Mouse (Mus musculus): ENCODE results near the gene Slain1. TPM values are rescaled to one million over a fixed set of nuclear protein-coding genes. Genes with fewer than 3 reads are reported as not detected.
A peak's percentile ranks its signal among the peaks of the same experiment; 100 is the strongest.

Slain1 gene
- polyA plus RNA-seq, 1 experiment from 2014 or later, result 23.5 TPM

DNA sequence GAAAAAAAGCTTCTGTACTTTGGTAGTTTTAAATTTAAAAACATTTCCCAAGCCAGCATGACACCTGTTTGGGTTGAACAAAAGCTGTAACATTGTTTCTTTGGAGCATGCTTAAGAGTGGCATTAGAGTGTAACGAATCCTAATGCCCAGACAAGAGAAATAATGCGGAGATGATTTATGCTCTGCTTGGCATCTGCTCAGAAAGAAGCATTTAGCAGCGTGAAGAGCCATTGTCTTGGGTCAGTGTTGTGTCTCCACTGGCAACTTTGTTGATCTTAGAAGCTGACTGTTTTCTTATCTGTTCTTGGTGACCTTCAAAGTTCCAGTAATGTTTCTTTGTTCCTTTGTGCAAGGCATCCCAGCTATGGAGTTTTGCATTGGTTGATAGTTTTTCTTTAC, 6.1 kb upstream of the Slain1 start:
- no peak for DNase-seq (ENCODE audit: low spot score)
- Histone ChIP-seq H3K27me3 (replicated peaks; ENCODE audit: control insufficient read depth, insufficient read depth, low read length) (no peaks in the 10 kb centered on the region), H3K4me3 (ENCODE audit: low read depth, low read length) (no peak overlapping the region), H3K36me3 (ENCODE audit: control insufficient read depth, insufficient read depth, low read length) (no peaks in the 10 kb centered on the region), H3K4me1 (ENCODE audit: control insufficient read depth, insufficient read depth, low read length) (peaks cover 11% of the 10 kb centered on the region), H3K9me3 (replicated peaks; ENCODE audit: control insufficient read depth, low read length) (no peaks in the 10 kb centered on the region), H3K9ac (ENCODE audit: low read length) (no peak overlapping the region), H3K27ac (ENCODE audit: low read depth, low read length) (no peak overlapping the region), H3K4me2 (ENCODE audit: low read length) (no peak overlapping the region)
- 59% methylated on average over 3 of the region's 3 CpGs for WGBS
- no peak for ATAC-seq

DNA sequence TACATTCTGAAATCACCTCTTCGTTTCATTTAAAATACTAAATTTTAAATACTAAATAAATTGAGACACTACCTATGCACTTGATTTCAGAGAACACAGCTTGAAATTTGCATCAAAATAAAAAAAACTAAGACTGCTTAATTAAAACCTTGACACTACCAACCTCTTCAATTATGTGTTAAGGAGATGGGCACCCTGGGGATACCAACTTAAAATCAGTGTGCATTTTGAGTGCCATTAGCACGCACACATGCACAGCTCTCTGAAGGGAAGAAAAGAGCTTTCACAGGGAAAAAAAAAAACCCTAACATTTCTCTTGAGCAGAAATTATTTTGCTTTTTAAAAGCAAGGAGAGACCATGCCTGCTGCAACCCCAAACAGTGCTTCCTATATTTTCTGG, 2.0 kb upstream of the Slain1 start:
- peak overlapping the region; percentile 59; the same call in 1 of the 2 replicates for H3K4me2 ChIP-seq (ENCODE audit: low read length)
- H3K4me3 ChIP-seq (ENCODE audit: low read depth, low read length), result no peak overlapping the region
- no peaks in the 10 kb centered on the region for H3K36me3 ChIP-seq (ENCODE audit: control insufficient read depth, insufficient read depth, low read length)
- peaks cover 25% of the 10 kb centered on the region for H3K4me1 ChIP-seq (ENCODE audit: control insufficient read depth, insufficient read depth, low read length)
- H3K27me3 ChIP-seq (replicated peaks; ENCODE audit: control insufficient read depth, insufficient read depth, low read length), result no peaks in the 10 kb centered on the region
- no peaks in the 10 kb centered on the region for H3K9me3 ChIP-seq (replicated peaks; ENCODE audit: control insufficient read depth, low read length)
- DNase-seq (ENCODE audit: low spot score) (peak; percentile 46), ATAC-seq (no peak)
- H3K9ac ChIP-seq (ENCODE audit: low read length), result no peak overlapping the region
- 9% methylated on average over 2 of the region's 2 CpGs for WGBS
- no peak overlapping the region for H3K27ac ChIP-seq (ENCODE audit: low read depth, low read length)

DNA sequence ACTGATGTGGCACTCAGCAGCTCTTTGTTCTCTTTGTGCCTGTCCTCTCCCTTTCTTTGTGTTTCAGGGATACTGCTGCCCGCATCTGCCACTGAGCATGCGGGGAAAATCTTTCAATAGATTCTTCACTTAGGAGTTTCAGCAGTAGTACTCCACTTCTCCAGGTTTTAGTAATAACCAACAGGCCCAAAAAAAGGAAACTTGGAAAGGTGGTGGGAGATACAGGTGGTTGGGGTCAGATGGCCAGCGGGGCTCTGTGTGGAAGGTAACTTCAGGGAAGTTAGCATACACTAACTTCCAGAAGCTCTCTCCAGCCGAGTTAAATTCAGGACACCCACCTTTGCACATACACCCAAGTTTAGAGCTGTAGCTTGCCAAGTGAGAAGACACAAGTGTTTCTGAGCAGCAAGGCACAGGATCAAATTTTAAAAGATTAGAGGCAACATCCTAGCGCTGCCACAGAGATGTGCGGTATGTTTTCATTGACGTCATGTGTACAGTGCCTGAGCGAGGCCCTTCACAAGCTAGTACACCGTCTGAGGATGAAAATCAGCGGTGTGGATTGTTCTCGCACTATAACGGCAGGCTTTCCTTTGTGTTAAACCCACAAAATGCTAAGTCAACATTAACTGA, 1.3 kb upstream of the Slain1 start:
- Histone ChIP-seq H3K9ac (ENCODE audit: low read length) (peak overlapping the region; percentile 43; the same call in 1 of the 2 replicates), H3K4me2 (ENCODE audit: low read length) (peak overlapping the region; percentile 59), H3K4me3 (ENCODE audit: low read depth, low read length) (0 out of 2 replicates have a peak overlapping the region, but pooled peaks have one; percentile 13), H3K36me3 (ENCODE audit: control insufficient read depth, insufficient read depth, low read length) (no peaks in the 10 kb centered on the region), H3K27ac (ENCODE audit: low read depth, low read length) (peak overlapping the region; percentile 99; the same call in 1 of the 2 replicates), H3K27me3 (replicated peaks; ENCODE audit: control insufficient read depth, insufficient read depth, low read length) (no peaks in the 10 kb centered on the region), H3K9me3 (replicated peaks; ENCODE audit: control insufficient read depth, low read length) (no peaks in the 10 kb centered on the region), H3K4me1 (ENCODE audit: control insufficient read depth, insufficient read depth, low read length) (peaks cover 28% of the 10 kb centered on the region)
- DNase-seq (ENCODE audit: low spot score), result peak; percentile 89
- 10% methylated on average over 12 of the region's 12 CpGs for WGBS
- no peak for ATAC-seq

DNA sequence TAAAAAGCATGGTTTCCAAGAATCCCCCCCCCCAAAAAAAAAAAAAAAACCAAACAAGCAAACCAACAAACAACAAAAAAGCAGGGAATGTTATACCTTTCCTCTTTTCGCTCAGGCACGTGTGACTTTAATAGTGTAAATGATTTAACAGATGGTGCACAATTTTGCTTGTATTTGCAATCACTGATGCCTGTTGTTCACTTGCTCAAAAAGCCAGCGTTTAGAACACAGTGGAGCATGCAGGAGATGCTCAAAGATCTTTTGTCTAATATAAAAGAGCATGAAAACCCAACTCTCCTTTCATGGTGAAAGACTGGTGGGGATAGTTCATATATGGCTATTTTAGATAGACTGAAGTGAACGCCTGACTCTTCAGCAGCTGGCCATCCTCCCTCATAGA, 726 bp upstream of the Slain1 start:
- H3K4me1 ChIP-seq (ENCODE audit: control insufficient read depth, insufficient read depth, low read length), result peaks cover 30% of the 10 kb centered on the region
- ATAC-seq (no peak), DNase-seq (ENCODE audit: low spot score) (peak; percentile 58)
- H3K9ac ChIP-seq (ENCODE audit: low read length), result peak overlapping the region; percentile 99
- peak overlapping the region; percentile 99 for H3K27ac ChIP-seq (ENCODE audit: low read depth, low read length)
- H3K36me3 ChIP-seq (ENCODE audit: control insufficient read depth, insufficient read depth, low read length), result no peaks in the 10 kb centered on the region
- peak overlapping the region; percentile 59 for H3K4me2 ChIP-seq (ENCODE audit: low read length)
- WGBS, result 25% methylated on average over 4 of the region's 4 CpGs
- no peaks in the 10 kb centered on the region for H3K27me3 ChIP-seq (replicated peaks; ENCODE audit: control insufficient read depth, insufficient read depth, low read length)
- no peaks in the 10 kb centered on the region for H3K9me3 ChIP-seq (replicated peaks; ENCODE audit: control insufficient read depth, low read length)
- H3K4me3 ChIP-seq (ENCODE audit: low read depth, low read length), result peak overlapping the region; percentile 98

DNA sequence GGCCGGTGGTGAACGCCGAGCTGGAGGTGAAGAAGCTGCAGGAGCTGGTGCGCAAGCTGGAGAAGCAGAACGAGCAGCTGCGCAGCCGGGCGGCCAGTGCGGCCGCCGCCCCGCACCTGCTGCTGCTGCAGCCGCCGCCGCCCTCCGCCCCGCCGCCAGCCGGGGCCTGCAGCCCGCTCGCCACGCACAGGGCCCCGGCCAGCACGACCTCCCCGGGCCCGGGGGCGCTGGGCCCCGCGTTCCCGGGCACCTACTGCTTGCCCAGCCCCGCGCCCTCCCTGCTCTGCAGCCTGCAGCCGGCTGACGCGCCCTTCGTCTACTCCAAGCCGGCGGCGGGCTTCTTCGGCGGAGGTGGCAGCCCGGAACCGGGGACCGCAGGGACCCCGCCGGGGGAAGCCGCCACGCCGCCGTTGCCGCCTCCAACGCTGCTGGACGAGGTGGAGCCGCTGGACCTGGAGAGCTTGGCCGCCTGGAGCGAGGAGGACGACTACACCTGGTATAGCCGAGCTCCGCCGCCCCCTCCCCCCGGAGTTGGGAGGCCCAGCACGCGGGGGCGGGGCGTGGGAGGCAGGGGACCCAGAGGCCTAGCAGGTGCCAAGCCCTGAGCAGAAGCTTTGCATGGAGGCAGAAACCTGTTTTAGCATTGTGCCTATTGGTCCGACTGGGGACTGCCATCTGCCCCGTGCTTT, 529 bp downstream of the Slain1 start:
- peak; percentile 82 for DNase-seq (ENCODE audit: low spot score)
- peak; percentile 67 for ATAC-seq
- under 1% methylated on average over 49 of the region's 67 CpGs for WGBS

DNA sequence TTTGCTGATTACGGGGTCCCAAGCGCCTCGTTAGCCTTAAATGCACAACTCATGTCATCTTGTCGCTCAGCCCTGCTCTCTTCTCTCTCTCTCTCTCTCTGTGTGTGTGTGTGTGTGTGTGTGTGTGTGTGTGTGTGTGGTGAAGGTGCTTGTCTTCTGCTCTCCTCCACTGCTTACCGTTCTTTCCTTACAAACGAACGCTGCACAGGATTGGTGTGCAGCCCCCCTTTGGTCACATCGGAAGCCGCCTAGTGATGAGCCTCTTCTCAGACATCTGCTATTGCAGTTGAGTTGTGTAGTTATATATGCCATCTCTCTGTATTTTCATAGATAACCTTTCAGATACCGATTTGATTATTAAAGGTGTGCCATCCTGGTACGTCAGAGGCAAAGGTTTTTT, 1.1 kb downstream of the Slain1 start:
- H3K4me2 ChIP-seq (ENCODE audit: low read length), result peak overlapping the region; percentile 59
- ATAC-seq (peak; percentile 13), DNase-seq (ENCODE audit: low spot score) (peak; percentile 62)
- H3K9me3 ChIP-seq (replicated peaks; ENCODE audit: control insufficient read depth, low read length), result no peaks in the 10 kb centered on the region
- H3K4me3 ChIP-seq (ENCODE audit: low read depth, low read length), result peak overlapping the region; percentile 98
- H3K4me1 ChIP-seq (ENCODE audit: control insufficient read depth, insufficient read depth, low read length), result peaks cover 44% of the 10 kb centered on the region
- H3K27me3 ChIP-seq (replicated peaks; ENCODE audit: control insufficient read depth, insufficient read depth, low read length), result no peaks in the 10 kb centered on the region
- peak overlapping the region; percentile 99 for H3K9ac ChIP-seq (ENCODE audit: low read length)
- 2% methylated on average over 11 of the region's 11 CpGs for WGBS
- H3K27ac ChIP-seq (ENCODE audit: low read depth, low read length), result peak overlapping the region; percentile 99
- no peaks in the 10 kb centered on the region for H3K36me3 ChIP-seq (ENCODE audit: control insufficient read depth, insufficient read depth, low read length)

More for the DNA sequence above, 529 bp downstream of the Slain1 start:
- H3K36me3 ChIP-seq (ENCODE audit: control insufficient read depth, insufficient read depth, low read length), result no peaks in the 10 kb centered on the region
- peak overlapping the region; percentile 99 for H3K9ac ChIP-seq (ENCODE audit: low read length)
- H3K9me3 ChIP-seq (replicated peaks; ENCODE audit: control insufficient read depth, low read length), result no peaks in the 10 kb centered on the region
- H3K4me3 ChIP-seq (ENCODE audit: low read depth, low read length), result peak overlapping the region; percentile 98
- H3K4me2 ChIP-seq (ENCODE audit: low read length), result peak overlapping the region; percentile 59
- no peaks in the 10 kb centered on the region for H3K27me3 ChIP-seq (replicated peaks; ENCODE audit: control insufficient read depth, insufficient read depth, low read length)
- peak overlapping the region; percentile 99 for H3K27ac ChIP-seq (ENCODE audit: low read depth, low read length)
- H3K4me1 ChIP-seq (ENCODE audit: control insufficient read depth, insufficient read depth, low read length), result peaks cover 41% of the 10 kb centered on the region

DNA sequence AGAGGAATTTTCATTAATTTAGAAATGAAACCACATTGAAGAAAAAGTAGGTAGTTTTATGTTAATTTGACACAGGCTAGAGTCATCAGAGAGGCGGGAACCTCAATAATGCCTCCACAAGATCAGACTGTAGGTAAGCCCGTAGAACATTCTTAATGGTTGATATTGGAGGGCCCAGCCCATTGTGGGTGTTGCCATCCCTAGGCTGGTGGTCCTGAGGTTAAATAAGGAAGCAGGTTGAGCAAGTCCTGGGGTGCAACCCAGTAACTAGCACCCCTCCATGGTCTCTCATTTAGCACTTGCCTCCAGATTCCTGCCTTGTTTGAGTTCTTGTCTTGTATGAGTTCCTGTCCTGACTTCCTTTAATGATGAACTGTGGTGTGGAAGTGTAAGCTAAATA, 1.5 kb downstream of the Slain1 start:
- H3K4me1 ChIP-seq (ENCODE audit: control insufficient read depth, insufficient read depth, low read length), result peaks cover 44% of the 10 kb centered on the region
- no peaks in the 10 kb centered on the region for H3K9me3 ChIP-seq (replicated peaks; ENCODE audit: control insufficient read depth, low read length)
- H3K9ac ChIP-seq (ENCODE audit: low read length), result peak overlapping the region; percentile 99; the same call in 1 of the 2 replicates
- no peaks in the 10 kb centered on the region for H3K27me3 ChIP-seq (replicated peaks; ENCODE audit: control insufficient read depth, insufficient read depth, low read length)
- peak overlapping the region; percentile 59 for H3K4me2 ChIP-seq (ENCODE audit: low read length)
- WGBS, result 28% methylated on average over 2 of the region's 2 CpGs
- H3K27ac ChIP-seq (ENCODE audit: low read depth, low read length), result no peak overlapping the region
- no peak for ATAC-seq
- H3K4me3 ChIP-seq (ENCODE audit: low read depth, low read length), result peak overlapping the region; percentile 98
- no peak for DNase-seq (ENCODE audit: low spot score)
- no peaks in the 10 kb centered on the region for H3K36me3 ChIP-seq (ENCODE audit: control insufficient read depth, insufficient read depth, low read length)

DNA sequence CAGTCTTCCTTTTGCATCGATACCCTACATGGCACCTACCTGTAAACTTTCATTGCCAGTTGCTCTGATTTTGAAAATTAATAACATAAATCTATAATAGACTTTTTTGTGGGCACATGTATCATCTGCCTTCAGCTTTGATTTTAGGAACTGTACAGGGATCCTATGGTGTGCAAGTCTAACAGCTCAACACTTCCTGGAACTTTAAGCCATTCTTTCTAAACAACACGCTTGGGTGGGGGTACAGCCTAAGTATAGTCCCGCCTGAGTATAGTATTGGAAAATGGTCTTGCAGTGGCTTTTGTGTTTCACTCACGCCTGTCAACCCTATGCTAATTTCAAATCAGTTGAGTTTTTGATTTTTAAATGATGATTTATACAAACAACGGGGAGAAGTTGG, 2.5 kb downstream of the Slain1 start:
- ATAC-seq, result no peak
- no peaks in the 10 kb centered on the region for H3K9me3 ChIP-seq (replicated peaks; ENCODE audit: control insufficient read depth, low read length)
- peak overlapping the region; percentile 99; the same call in 1 of the 2 replicates for H3K9ac ChIP-seq (ENCODE audit: low read length)

DNA sequence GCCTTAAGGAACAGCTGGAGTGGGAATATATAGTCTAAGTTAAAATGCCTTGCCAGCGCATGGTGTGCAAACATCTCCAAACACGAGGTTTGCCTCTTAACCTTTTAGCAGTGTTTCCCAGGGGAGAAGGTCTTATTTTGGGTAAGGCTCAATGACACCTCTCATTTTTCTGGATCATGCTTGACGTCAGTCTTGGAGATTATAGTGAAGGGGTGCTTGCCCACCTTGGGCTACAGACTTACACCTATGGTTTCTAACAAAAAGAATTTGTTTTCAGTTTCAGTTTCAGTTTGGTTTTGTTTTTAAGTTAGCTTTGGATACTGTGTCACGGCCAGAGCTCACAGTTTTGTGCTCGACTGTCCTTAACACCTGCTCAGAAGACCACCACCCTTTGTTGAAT, 3.8 kb downstream of the Slain1 start:
- H3K4me3 ChIP-seq (ENCODE audit: low read depth, low read length), result peak overlapping the region; percentile 0; the same call in 1 of the 2 replicates
- ATAC-seq, result no peak
- H3K36me3 ChIP-seq (ENCODE audit: control insufficient read depth, insufficient read depth, low read length), result peaks cover 18% of the 10 kb centered on the region

More for the DNA sequence above, 2.5 kb downstream of the Slain1 start:
- H3K36me3 ChIP-seq (ENCODE audit: control insufficient read depth, insufficient read depth, low read length), result peaks cover 5% of the 10 kb centered on the region; the same call in 1 of the 2 replicates
- H3K27ac ChIP-seq (ENCODE audit: low read depth, low read length), result no peak overlapping the region
- H3K4me3 ChIP-seq (ENCODE audit: low read depth, low read length), result peak overlapping the region; percentile 98
- H3K27me3 ChIP-seq (replicated peaks; ENCODE audit: control insufficient read depth, insufficient read depth, low read length), result no peaks in the 10 kb centered on the region
- peaks cover 43% of the 10 kb centered on the region for H3K4me1 ChIP-seq (ENCODE audit: control insufficient read depth, insufficient read depth, low read length)
- H3K4me2 ChIP-seq (ENCODE audit: low read length), result peak overlapping the region; percentile 59
- no peak for DNase-seq (ENCODE audit: low spot score)
- 78% methylated on average over 5 of the region's 5 CpGs for WGBS

More for the DNA sequence above, 3.8 kb downstream of the Slain1 start:
- Histone ChIP-seq H3K9ac (ENCODE audit: low read length) (peak overlapping the region; percentile 10; the same call in 1 of the 2 replicates), H3K4me1 (ENCODE audit: control insufficient read depth, insufficient read depth, low read length) (peaks cover 34% of the 10 kb centered on the region), H3K27ac (ENCODE audit: low read depth, low read length) (no peak overlapping the region), H3K4me2 (ENCODE audit: low read length) (peak overlapping the region; percentile 59), H3K27me3 (replicated peaks; ENCODE audit: control insufficient read depth, insufficient read depth, low read length) (no peaks in the 10 kb centered on the region), H3K9me3 (replicated peaks; ENCODE audit: control insufficient read depth, low read length) (no peaks in the 10 kb centered on the region)
- DNase-seq (ENCODE audit: low spot score), result no peak
- 64% methylated on average over 5 of the region's 5 CpGs for WGBS

Data from forebrain, embryonic 14.5 days (tissue).